Mouse (Mus musculus): ENCODE results near the gene Psma6.

DNA sequence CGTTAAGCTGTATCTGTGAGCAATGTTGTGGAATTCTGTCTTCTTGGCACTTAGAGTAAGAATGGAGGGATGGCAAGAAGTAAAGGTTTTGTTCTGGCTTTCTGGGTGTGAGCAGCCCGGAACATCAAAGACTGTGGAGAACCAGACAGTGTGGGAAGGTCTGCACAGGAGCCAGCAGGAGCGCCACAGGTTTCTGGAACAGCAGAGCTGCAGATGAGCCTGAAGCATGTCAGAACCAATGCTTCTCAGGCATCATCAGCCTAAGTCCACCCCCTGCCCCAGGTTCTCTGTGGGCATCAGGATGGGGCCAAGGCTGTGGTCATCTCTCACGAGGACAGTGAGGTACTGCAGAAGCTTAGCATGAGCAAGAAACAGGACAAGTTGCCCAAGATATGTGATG lies 12.5 kb downstream of the Psma6 start:
- no peak for TF ChIP-seq POLR2A (IDR thresholded peaks at IDR 0.05; ENCODE audit: borderline replicate concordance, insufficient read depth, low read length)
- TF ChIP-seq CTCF (IDR thresholded peaks at IDR 0.05; ENCODE audit: borderline replicate concordance, insufficient read depth, low read depth, low read length), result no peak
